Mouse (Mus musculus) hindbrain, postnatal 0 days (tissue): ENCODE measurements around the gene Slc7a11. TPM values are rescaled to one million over a fixed set of nuclear protein-coding genes. Genes with fewer than 3 reads are reported as not detected.
"Not testable (repeated sequence)": the region's sequence is repeated elsewhere in the genome, so short reads cannot be mapped to it uniquely, and the experiment has no call there.

ENCODE experiments used
- ATAC-seq: fragments of 200-750 bp; cut with Nextera tagmentation; 2 replicates; pipeline ENCODE4 v1.8.0; 2017; ENCODE audit warnings: mild to moderate bottlenecking, moderate TSS enrichment, moderate library complexity
- DNase-seq: peaks from one replicate; pipeline ENCODE4 v3.0.0-alpha.2; 2015; ENCODE audit warnings: low spot score
- H3K27ac ChIP-seq: fragments of 300-500 bp; sonication (generic); 2 replicates; pipeline ENCODE4 v1.5.1; 2014; ENCODE audit warnings: mild to moderate bottlenecking
- H3K27me3 ChIP-seq: fragments of 300-500 bp; sonication (generic); 2 replicates; pipeline ENCODE4 v1.6.1; 2014; ENCODE audit warnings: low read length, mixed read lengths; ENCODE audit not compliant: insufficient read depth
- H3K36me3 ChIP-seq: fragments of 300-500 bp; sonication (generic); 2 replicates; pipeline ENCODE4 v1.6.1; 2014; ENCODE audit warnings: low read length, mixed read lengths; ENCODE audit not compliant: insufficient read depth
- H3K4me1 ChIP-seq: fragments of 300-500 bp; sonication (generic); 2 replicates; pipeline ENCODE4 v1.6.1; 2014; ENCODE audit warnings: antibody characterized with exemption, low read length, mixed read lengths; ENCODE audit not compliant: insufficient read depth
- H3K4me2 ChIP-seq: fragments of 300-500 bp; sonication (generic); 2 replicates; pipeline ENCODE4 v1.6.1; 2014; ENCODE audit warnings: low read depth, mild to moderate bottlenecking, low read length, moderate library complexity, mixed read lengths
- H3K4me3 ChIP-seq: fragments of 300-500 bp; sonication (generic); 2 replicates; pipeline ENCODE4 v1.5.1; 2014; ENCODE audit warnings: low read length
- H3K9ac ChIP-seq: fragments of 300-500 bp; sonication (generic); replicated peaks from 2 replicates; pipeline ENCODE4 v1.6.1; 2014; ENCODE audit warnings: mild to moderate bottlenecking, low read length, moderate library complexity, mixed read lengths
- H3K9me3 ChIP-seq: fragments of 300-500 bp; sonication (generic); 2 replicates; pipeline ENCODE4 v1.6.1; 2016; ENCODE audit warnings: low read length, mixed read lengths
- CTCF ChIP-seq: IDR thresholded peaks from 2 replicates; pipeline ENCODE4 v1.5.1; 2016; ENCODE audit warnings: antibody characterized with exemption, control low read depth, low read depth
- WGBS: fragments of 180-500 bp; shearing (Covaris S2); extraction: QIAGEN DNeasy Blood & Tissue Kit; methylation state at CpG from one replicate; pipeline ENCODE4 v1.1.7; 2014; 5-methylcytosine and 5-hydroxymethylcytosine counted together
- polyA plus RNA-seq: library from polyadenylated mRNA; unstranded; fragments of >200 nt; fragmentation: Nextera tagmentation; extraction: Ambion mirVana; gene quantifications from 2 replicates; pipeline ENCODE4 v1.2.1, GENCODE M21; 2015
- total RNA-seq: library from RNA; depleted of rRNA; stranded (reverse); fragments of >200 nt; gene quantifications from 2 replicates; pipeline ENCODE4 v1.2.3, GENCODE M21; 2014

The Slc7a11 gene
- total and polyA plus RNA-seq, 2 experiments from 2014 or later: 4.8 to 18.0 TPM

- Histone ChIP-seq H3K27me3 (no peaks in the 10 kb centered on the region), H3K4me2 (no peak overlapping the region), H3K36me3 (no peaks in the 10 kb centered on the region), H3K9me3 (no peaks in the 10 kb centered on the region), H3K4me1 (no peaks in the 10 kb centered on the region), H3K27ac (no peak overlapping the region), H3K4me3 (no peak overlapping the region), H3K9ac (no peak overlapping the region)
- DNase-seq (no peak), ATAC-seq (no peak)
- TF ChIP-seq CTCF: no peak
- 70% methylated on average over 4 of the region's 4 CpGs for WGBS
Measured at GRCm38 (mm10) chr3:50438520-50439253, 4.7 kb downstream of the Slc7a11 start.

- ATAC-seq, DNase-seq: not testable (repeated sequence)
- 39% methylated on average over 2 of the region's 2 CpGs for WGBS
Measured at GRCm38 (mm10) chr3:50438081-50438480, 5.3 kb downstream of the Slc7a11 start.

GRCm38 (mm10) chr3:50436409-50436808 lies 7.0 kb downstream of the Slc7a11 start:
- not testable (repeated sequence) for H3K27ac ChIP-seq, H3K9me3 ChIP-seq, H3K4me3 ChIP-seq, ATAC-seq, H3K36me3 ChIP-seq, H3K4me1 ChIP-seq, H3K27me3 ChIP-seq, DNase-seq, H3K9ac ChIP-seq, H3K4me2 ChIP-seq
- WGBS: 85% methylated on average over 2 of the region's 2 CpGs

More at GRCm38 (mm10) chr3:50438081-50438480, 5.3 kb downstream of the Slc7a11 start:
- not testable (repeated sequence) for H3K9me3 ChIP-seq, H3K4me3 ChIP-seq, H3K36me3 ChIP-seq, H3K27ac ChIP-seq, H3K4me2 ChIP-seq, H3K9ac ChIP-seq, H3K4me1 ChIP-seq, H3K27me3 ChIP-seq

GRCm38 (mm10) chr3:50433831-50434230 lies 9.6 kb downstream of the Slc7a11 start:
- ATAC-seq (no peak), DNase-seq (no peak)
- Histone ChIP-seq H3K4me3 (no peak overlapping the region), H3K27ac (no peak overlapping the region), H3K9me3 (no peaks in the 10 kb centered on the region), H3K27me3 (no peaks in the 10 kb centered on the region), H3K4me1 (no peaks in the 10 kb centered on the region), H3K4me2 (no peak overlapping the region), H3K36me3 (no peaks in the 10 kb centered on the region), H3K9ac (no peak overlapping the region)
- WGBS: 66% methylated on average over 4 of the region's 4 CpGs
- no peak for TF ChIP-seq CTCF

GRCm38 (mm10) chr3:50430811-50431210 lies 12.6 kb downstream of the Slc7a11 start:
- no peaks in the 10 kb centered on the region for H3K9me3 ChIP-seq
- no peak overlapping the region for H3K9ac ChIP-seq
- no peaks in the 10 kb centered on the region for H3K4me1 ChIP-seq
- no peak overlapping the region for H3K4me3 ChIP-seq
- H3K27ac ChIP-seq: no peak overlapping the region
- no peak for DNase-seq
- no peaks in the 10 kb centered on the region for H3K36me3 ChIP-seq
- WGBS: 96% methylated on average over 8 of the region's 8 CpGs
- TF ChIP-seq CTCF: no peak
- no peak for ATAC-seq
- no peak overlapping the region for H3K4me2 ChIP-seq
- no peaks in the 10 kb centered on the region for H3K27me3 ChIP-seq

GRCm38 (mm10) chr3:50421480-50422277 lies 21.7 kb downstream of the Slc7a11 start:
- Histone ChIP-seq H3K4me1 (peaks cover 4% of the 10 kb centered on the region; the same call in 1 of the 2 replicates), H3K4me3 (no peak overlapping the region), H3K27ac (peak overlapping the region; percentile 56), H3K9me3 (no peaks in the 10 kb centered on the region), H3K4me2 (no peak overlapping the region), H3K27me3 (no peaks in the 10 kb centered on the region), H3K9ac (no peak overlapping the region), H3K36me3 (no peaks in the 10 kb centered on the region)
- peak; percentile 79 for DNase-seq
- peak; percentile 95 for ATAC-seq
- WGBS: 32% methylated on average over 8 of the region's 8 CpGs
- TF ChIP-seq CTCF: no peak

- ATAC-seq: no peak
- H3K4me1 ChIP-seq: peaks cover 4% of the 10 kb centered on the region; the same call in 1 of the 2 replicates
- WGBS: 88% methylated on average over 3 of the region's 3 CpGs
Measured at GRCm38 (mm10) chr3:50419161-50419560, 24.3 kb downstream of the Slc7a11 start.

More at GRCm38 (mm10) chr3:50419161-50419560, 24.3 kb downstream of the Slc7a11 start:
- Histone ChIP-seq H3K4me3 (no peak overlapping the region), H3K27me3 (no peaks in the 10 kb centered on the region), H3K36me3 (no peaks in the 10 kb centered on the region), H3K27ac (no peak overlapping the region), H3K9me3 (no peaks in the 10 kb centered on the region), H3K4me2 (no peak overlapping the region), H3K9ac (no peak overlapping the region)
- DNase-seq: no peak
- TF ChIP-seq CTCF: no peak
